Mouse (Mus musculus): ENCODE data around the gene Sdc3.

DNA sequence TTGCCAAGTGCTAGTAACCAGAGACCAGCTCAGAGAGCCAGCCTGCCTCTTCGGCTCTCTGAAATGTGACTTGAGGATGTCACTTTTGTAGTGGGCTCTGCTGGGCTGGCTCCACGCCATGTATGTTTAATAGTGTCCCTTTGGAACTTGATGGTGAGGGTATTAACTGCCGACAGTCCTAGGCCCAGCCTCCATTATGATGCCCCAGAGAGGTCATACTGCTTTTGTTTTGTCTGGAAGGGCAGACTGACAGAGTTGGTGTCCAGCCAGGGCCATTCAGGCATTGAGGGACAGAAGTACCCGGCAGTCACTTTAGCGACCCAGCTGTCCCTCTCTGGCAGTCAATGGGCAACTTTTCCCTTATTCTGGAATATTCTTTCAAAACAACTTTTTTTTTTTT, 17.4 kb downstream of the Sdc3 start:
- TF ChIP-seq CTCF (IDR thresholded peaks at IDR 0.05; ENCODE audit: low read depth): no peak
- TF ChIP-seq EP300 (IDR thresholded peaks at IDR 0.05; ENCODE audit: low read depth): no peak
